Mouse (Mus musculus) heart, postnatal 10 days (tissue): ENCODE measurements around the gene Nelfa. TPM values are rescaled to one million over a fixed set of nuclear protein-coding genes. Genes with fewer than 3 reads are reported as not detected.
"Not testable (repeated sequence)": the region's sequence is repeated elsewhere in the genome, so short reads cannot be mapped to it uniquely, and the experiment has no call there.

Experiments
- DNase-seq, 2 experiments: peaks; one replicate each; pipeline ENCODE4 v3.0.0; 2021
- intact Hi-C: fragments of 180-260 bp; cut with DNase I; formaldehyde crosslinking; loops from one replicate; pipeline ENCODE4 v1.15.1; 2025
- total RNA-seq, 2 experiments: library from RNA; stranded (reverse); gene quantifications; 2 replicates each; pipeline ENCODE4 v1.2.3; 2021

The Nelfa gene
- total RNA-seq, 2 experiments from 2014 or later, result 12.6 to 15.3 TPM

DNA sequence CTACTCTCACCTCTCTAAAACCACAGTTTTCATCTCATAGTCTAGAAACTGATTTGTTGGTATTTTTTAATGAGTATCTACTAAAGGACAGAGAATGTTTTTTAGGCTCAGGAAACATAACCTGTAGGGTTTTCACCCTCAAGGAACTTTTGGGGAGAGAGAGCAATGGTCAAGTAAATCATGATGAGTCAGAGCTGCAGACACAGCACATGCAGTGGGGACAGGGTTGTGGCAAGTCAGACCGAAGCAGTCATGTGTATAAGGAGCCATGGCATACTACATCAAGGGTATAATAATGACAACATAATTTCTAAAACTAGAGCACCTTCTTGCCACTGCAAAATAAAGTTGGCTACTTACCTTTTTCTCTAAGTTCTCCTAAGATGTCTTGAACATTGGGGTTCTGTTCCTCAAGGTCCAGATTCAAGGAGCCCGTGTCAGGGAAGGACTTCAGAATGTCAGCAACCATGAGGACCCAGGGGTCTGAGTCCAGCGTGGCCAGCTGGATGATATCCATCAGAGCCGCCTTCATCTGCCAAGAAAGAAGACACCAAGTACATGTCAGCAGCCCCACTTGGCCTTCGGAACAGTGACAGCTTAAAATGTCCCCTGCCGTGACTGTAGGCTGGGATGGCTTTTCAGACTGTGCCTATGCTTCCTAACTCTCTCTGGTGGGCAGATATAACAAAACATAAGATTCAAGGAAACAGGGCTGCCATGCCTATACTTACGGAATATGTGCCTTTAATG lies 14.6 kb downstream of the Nelfa start:
- DNase-seq, result no peak
- intact Hi-C loops, result no loop called here

- no peak for DNase-seq
- intact Hi-C loops, result no loop called here
Observed at GRCm38 (mm10) chr5:33920924-33921323, 15.3 kb downstream of the Nelfa start.

GRCm38 (mm10) chr5:33920037-33920436 lies 16.2 kb downstream of the Nelfa start:
- intact Hi-C loops, result no loop called here

DNA sequence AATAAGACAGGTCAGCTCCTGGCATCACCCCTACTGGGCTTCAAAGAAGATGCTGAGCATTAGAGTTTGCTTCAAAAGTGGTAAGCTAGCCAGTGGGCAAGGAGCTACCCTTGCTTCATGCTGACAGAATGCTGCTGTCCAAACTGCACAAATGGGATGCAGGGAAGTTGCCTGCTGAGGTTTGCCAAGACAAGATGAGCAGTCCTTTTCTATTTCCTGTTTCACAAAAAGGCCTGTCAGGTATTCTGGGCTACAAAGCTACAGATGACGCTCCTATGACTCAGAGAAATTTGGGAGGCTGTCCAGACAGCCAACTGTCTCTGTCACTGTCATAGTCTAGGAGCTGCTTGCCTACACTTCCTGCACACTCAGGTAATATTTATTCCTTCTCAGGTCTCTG lies 16.7 kb downstream of the Nelfa start:
- intact Hi-C loops, result no loop called here
- DNase-seq, result no peak

More at GRCm38 (mm10) chr5:33920037-33920436, 16.2 kb downstream of the Nelfa start:
- DNase-seq, result no peak

DNA sequence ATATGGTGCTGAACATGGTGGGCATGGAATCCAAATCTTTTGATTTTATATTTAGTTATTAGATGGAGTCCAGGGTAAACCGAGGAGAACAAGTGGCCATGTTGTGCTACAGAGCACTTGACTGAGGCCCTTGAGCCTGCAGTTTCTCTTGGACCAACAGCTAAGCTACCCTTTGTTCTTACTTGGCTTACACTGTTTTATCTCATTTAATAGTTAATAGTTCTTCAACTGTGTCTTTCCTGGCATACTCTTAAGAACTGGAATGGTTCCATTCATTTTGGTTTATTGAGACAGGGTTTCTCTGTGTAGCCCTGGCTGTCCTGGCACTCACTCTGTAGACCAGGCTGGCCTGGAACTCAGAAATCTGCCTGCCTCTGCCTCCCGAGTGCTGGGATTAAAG lies 19.6 kb downstream of the Nelfa start:
- not testable (repeated sequence) for DNase-seq

GRCm38 (mm10) chr5:33915031-33915430 lies 21.2 kb downstream of the Nelfa start:
- intact Hi-C loops, result not testable (repeated sequence)

More for the DNA sequence above, 19.6 kb downstream of the Nelfa start:
- intact Hi-C loops, result not testable (repeated sequence)

GRCm38 (mm10) chr5:33903176-33903575 lies 33.0 kb downstream of the Nelfa start:
- intact Hi-C loops, result no loop called here
- no peak for DNase-seq

More at GRCm38 (mm10) chr5:33915031-33915430, 21.2 kb downstream of the Nelfa start:
- DNase-seq, result not testable (repeated sequence)

- DNase-seq, result peak; percentile 20 to 22
- intact Hi-C loops, result no loop called here
Observed at GRCm38 (mm10) chr5:33902696-33903095, 33.5 kb downstream of the Nelfa start.

DNA sequence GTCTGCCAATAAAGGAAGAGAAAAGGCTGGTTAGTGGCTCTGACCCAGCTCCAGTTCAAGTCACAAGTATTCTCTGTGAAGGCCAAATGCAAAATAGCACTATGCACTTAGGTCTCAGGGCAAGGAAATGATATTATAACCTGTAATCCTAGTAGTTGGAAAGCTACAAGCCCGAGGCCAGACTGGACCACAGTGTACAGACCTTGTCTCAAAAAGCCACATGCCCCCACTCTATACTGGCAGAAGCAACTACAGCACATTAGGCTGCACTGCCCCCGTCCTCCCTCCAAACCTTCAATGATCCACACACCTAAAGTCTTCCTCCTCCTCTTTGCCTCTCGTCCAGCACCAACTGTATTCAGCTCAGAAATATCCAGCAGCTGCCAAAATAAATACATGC lies 34.9 kb downstream of the Nelfa start:
- DNase-seq, result no peak
- intact Hi-C loops, result no loop called here

- no peak for DNase-seq
- intact Hi-C loops, result no loop called here
Observed at GRCm38 (mm10) chr5:33900701-33901263, 35.4 kb downstream of the Nelfa start.

GRCm38 (mm10) chr5:33900101-33900500 lies 36.1 kb downstream of the Nelfa start:
- DNase-seq, result no peak
- intact Hi-C loops, result no loop called here

DNA sequence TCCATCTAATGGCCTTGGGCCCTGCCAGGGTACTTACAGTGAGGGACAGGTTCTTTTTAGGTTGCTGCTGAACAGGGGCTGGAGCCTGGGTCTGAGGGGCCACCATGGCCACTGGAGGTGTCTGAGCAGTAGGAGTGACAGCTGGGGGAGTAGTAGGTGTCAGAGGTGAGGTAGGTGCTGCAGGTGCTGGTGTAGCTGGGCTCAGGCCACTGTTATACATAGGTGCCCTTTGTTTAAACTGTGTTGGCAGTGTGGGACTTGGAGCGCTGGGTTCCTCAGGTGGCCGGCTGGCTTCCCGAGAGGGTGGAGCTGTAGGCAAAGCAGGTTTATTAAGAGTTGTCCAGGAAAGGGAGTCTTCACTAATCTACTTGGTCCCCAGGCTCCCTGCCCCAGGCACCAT lies 37.0 kb downstream of the Nelfa start:
- no peak for DNase-seq
- intact Hi-C loops, result no loop called here

DNA sequence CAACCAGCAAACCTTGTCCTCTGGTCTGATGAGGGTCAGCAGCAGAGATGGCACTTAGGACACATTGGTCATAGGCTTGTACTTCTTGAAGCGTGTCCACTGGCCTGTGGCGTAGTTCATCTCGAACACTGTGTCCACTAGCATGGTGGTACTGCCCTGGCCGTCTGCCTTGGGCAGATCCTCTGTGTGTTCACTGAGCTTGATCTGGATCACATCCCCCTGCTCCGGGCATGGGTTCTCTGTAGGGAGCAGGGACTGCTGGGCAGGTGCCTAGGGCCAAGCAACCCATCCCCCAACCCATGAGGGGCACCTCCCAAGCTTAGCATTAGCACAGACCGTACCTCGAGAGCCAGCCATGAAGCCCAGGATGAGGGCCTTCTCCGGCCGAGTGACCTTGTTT lies 37.5 kb downstream of the Nelfa start:
- intact Hi-C loops, result no loop called here
- DNase-seq, result no peak

DNA sequence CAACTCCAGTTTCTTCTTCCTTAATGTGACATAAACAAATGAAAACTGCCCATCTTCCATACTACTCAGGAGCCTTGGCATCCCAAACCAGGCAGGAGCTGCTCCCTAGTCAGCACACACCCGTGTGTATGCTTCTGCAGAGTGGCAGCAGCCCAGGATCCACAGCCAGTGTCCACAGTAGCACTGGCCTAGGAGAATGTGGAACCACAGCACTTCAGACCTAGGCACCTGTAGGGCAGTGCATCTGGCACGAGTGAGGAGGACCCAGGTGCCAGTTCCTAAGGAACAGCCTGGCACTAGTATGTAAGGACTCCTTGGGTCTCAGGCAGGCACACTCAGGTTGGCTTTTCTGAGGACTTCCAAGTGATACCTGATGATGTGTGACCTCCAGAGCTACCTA lies 39.1 kb downstream of the Nelfa start:
- intact Hi-C loops, result no loop called here

DNA sequence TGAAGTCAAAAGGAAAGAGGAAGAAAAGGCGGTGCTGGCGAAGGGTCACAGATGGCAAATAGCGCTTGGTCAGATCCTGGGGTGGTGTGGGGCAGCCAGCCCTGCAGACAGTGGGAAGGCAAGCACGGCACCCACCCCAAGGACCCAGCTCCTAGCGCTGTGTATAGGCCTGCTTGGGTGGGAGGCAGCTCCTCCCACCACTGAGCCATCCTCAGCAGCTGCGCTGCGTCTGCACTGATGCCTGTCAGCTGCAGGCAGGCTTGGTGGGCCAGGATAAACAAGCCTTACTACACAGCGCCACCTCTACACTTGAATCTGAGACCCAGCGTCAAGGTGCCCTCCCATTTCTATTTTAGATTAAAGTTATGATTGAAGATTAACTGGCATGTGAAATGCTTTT lies 41.1 kb downstream of the Nelfa start:
- intact Hi-C loops, result no loop called here

More for the DNA sequence above, 39.1 kb downstream of the Nelfa start:
- no peak for DNase-seq

DNA sequence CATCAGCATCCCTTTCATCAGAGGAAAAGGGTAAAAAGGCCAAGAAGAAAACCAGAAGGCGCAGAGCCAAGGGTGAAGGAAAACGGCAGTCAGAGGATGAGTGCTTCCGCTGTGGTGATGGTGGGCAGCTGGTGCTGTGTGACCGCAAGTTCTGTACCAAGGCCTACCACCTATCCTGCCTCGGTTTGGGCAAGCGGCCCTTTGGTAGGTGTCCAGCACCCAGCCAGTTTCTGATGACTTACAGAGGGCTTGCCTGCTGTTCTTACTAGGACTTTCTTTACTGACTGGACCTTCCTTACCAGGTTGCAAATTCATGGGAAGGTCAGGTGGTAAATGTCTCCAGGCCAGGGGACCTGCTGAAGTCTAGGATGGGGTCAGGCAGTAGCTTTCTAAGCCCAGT lies 42.8 kb downstream of the Nelfa start:
- intact Hi-C loops, result no loop called here

More for the DNA sequence above, 41.1 kb downstream of the Nelfa start:
- DNase-seq, result no peak

GRCm38 (mm10) chr5:33881118-33881517 lies 55.1 kb downstream of the Nelfa start:
- DNase-seq, result no peak

More for the DNA sequence above, 42.8 kb downstream of the Nelfa start:
- no peak for DNase-seq

DNA sequence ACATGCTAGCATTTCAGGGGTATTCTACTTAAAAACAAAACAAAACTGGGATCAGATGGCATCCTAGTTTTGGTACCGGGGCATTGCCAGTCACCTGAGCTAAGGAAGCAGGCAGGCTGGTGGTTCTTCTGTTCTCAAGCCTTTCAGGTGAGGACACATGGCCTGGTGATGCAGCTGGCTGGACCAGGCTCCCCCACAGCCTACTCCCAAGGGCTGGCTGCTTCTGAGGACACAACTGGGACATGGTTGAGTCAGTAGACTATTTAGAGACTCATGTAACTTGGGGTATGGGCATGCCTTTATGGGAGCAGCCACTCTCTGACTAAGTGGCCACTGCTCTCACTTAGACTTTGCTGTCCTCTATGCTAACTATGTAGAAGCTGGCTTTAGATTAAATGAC lies 60.7 kb downstream of the Nelfa start:
- DNase-seq, result no peak
- intact Hi-C loops, result no loop called here

More at GRCm38 (mm10) chr5:33881118-33881517, 55.1 kb downstream of the Nelfa start:
- intact Hi-C loops, result no loop called here

DNA sequence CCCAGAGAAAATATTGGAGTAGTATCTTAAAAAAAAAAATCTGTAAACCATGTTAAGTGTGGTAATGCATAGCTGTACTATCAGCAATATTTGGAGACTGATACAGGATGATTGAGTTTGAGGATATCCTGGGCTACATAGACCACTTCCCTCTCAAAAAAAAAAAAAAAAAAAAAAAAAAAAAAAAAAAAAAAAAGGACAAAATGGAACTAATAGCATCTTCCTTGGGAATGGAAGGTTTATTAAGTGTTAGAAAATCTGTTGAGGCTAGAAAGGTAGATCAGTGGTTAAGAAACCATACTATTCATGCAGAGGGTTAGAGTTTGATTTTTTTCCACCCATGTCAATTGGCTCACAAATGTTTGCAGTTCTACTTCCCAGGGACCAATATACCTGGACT lies 78.5 kb downstream of the Nelfa start:
- intact Hi-C loops, result no loop called here
- no peak for DNase-seq

DNA sequence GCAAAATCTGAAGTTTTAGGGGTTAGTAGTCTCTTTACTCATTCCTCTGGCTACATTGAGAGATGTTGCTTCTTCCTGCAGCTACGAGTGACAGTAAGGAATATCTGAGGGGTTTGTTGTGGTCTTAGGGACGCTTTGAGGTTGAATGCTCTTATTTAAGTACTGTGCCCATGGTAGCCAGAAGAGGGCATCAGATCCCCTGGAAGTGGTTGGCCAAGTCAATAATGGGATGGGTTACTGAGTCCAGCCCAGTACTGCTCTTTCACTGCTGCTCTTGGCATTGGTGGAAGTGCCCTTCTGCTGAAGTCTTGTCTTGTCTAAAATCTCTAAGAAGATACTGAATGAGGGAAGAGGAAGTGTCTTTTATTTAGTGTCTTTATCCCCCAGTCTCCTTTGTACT lies 82.2 kb downstream of the Nelfa start:
- intact Hi-C loops, result loop anchor here (5.0 kb wide), 1 partner anchor 103 kb away; no protein-coding TSS in a partner anchor
- DNase-seq, result no peak

- intact Hi-C loops, result loop anchor here (5.0 kb wide), 1 partner anchor 104 kb away; no protein-coding TSS in a partner anchor
- no peak for DNase-seq
Observed at GRCm38 (mm10) chr5:33853086-33853485, 83.1 kb downstream of the Nelfa start.

DNA sequence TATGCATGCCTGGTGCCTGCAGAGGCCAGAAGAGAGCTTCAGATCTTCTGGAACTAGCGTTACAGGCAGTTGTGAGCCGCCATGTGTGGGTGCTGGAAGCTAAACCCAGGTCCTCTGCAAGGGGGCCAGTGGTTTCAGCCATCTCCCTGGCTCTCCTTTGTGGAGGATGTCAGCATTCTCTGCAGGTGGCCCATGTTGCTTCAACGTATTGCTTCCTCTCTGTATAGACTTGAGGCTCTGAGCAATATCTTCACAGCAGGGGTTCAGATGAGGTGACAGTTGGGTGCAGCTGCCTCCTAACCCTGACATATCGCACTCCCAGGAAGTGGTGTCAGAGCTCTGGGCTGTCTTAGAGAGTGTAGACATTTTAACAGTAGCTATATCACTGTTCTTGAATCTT lies 84.7 kb downstream of the Nelfa start:
- intact Hi-C loops, result loop anchor here (5.0 kb wide), 1 partner anchor 106 kb away; no protein-coding TSS in a partner anchor
- DNase-seq, result no peak
